Mouse (Mus musculus) intestine, embryonic 14.5 days (tissue): ENCODE data around the gene Scd4. TPM values are rescaled to one million over a fixed set of nuclear protein-coding genes. Genes with fewer than 3 reads are reported as not detected.
"Not testable (repeated sequence)": the region's sequence is repeated elsewhere in the genome, so short reads cannot be mapped to it uniquely, and the experiment has no call there.

Experiments
- ATAC-seq: fragments of 200-750 bp; cut with Nextera tagmentation; replicated peaks from 2 replicates; pipeline ENCODE4 v1.8.0; 2017; ENCODE audit warnings: low read depth, moderate number of reproducible peaks, moderate TSS enrichment, moderate library complexity; ENCODE audit not compliant: low FRiP score, low TSS enrichment
- DNase-seq: peaks from one replicate; pipeline ENCODE4 v3.0.0-alpha.2; 2018; ENCODE audit warnings: low spot score
- H3K27ac ChIP-seq: fragments of 300-500 bp; sonication (generic); 2 replicates; pipeline ENCODE4 v1.5.1; 2014; ENCODE audit warnings: low read depth, mild to moderate bottlenecking, control low read depth
- H3K27me3 ChIP-seq: fragments of 300-500 bp; sonication (generic); replicated peaks from 2 replicates; pipeline ENCODE4 v1.6.1; 2014; ENCODE audit warnings: low read length, control low read depth; ENCODE audit not compliant: control insufficient read depth, insufficient read depth
- H3K36me3 ChIP-seq: fragments of 300-500 bp; sonication (generic); 2 replicates; pipeline ENCODE4 v1.6.1; 2014; ENCODE audit warnings: low read length, control low read depth; ENCODE audit not compliant: control insufficient read depth, insufficient read depth
- H3K4me1 ChIP-seq: fragments of 300-500 bp; sonication (generic); replicated peaks from 2 replicates; pipeline ENCODE4 v1.6.1; 2014; ENCODE audit warnings: low read length, control low read depth, mixed read lengths; ENCODE audit not compliant: control insufficient read depth, insufficient read depth
- H3K4me2 ChIP-seq: fragments of 300-500 bp; sonication (generic); 2 replicates; pipeline ENCODE4 v1.6.1; 2014; ENCODE audit warnings: low read length
- H3K4me3 ChIP-seq: fragments of 300-500 bp; sonication (generic); 2 replicates; pipeline ENCODE4 v1.5.1; 2014; ENCODE audit warnings: low read depth, low read length, control low read depth, mixed read lengths
- H3K9ac ChIP-seq: fragments of 300-500 bp; sonication (generic); 2 replicates; pipeline ENCODE4 v1.6.1; 2014; ENCODE audit warnings: mild to moderate bottlenecking, low read length
- H3K9me3 ChIP-seq: fragments of 300-500 bp; sonication (generic); 2 replicates; pipeline ENCODE4 v1.6.1; 2016; ENCODE audit warnings: low read length, control low read depth; ENCODE audit not compliant: control insufficient read depth
- WGBS: fragments of 180-500 bp; shearing (Covaris S2); extraction: QIAGEN DNeasy Blood & Tissue Kit; methylation state at CpG from one replicate; pipeline ENCODE4 v1.1.7; 2014; 5-methylcytosine and 5-hydroxymethylcytosine counted together
- polyA plus RNA-seq: library from polyadenylated mRNA; unstranded; fragments of >200 nt; fragmentation: Nextera tagmentation; extraction: Ambion mirVana; gene quantifications from 2 replicates; pipeline ENCODE4 v1.2.1, GENCODE M21; 2014

Scd4 gene
- polyA plus RNA-seq, 1 experiment from 2014 or later: 0.08 TPM

GRCm38 (mm10) chr19:44304851-44305510, 27.9 kb upstream of the Scd4 start:
- H3K9ac ChIP-seq: no peak overlapping the region
- no peak for ATAC-seq
- no peaks in the 10 kb centered on the region for H3K27me3 ChIP-seq
- no peaks in the 10 kb centered on the region for H3K9me3 ChIP-seq
- no peak overlapping the region for H3K27ac ChIP-seq
- peaks cover 23% of the 10 kb centered on the region; the same call in 1 of the 2 replicates for H3K4me1 ChIP-seq
- WGBS: 88% methylated on average over 16 of the region's 16 CpGs
- no peak overlapping the region for H3K4me3 ChIP-seq
- H3K4me2 ChIP-seq: no peak overlapping the region
- DNase-seq: peak; percentile 50
- H3K36me3 ChIP-seq: peaks cover 91% of the 10 kb centered on the region

- H3K9me3 ChIP-seq: no peaks in the 10 kb centered on the region
- no peak overlapping the region for H3K4me3 ChIP-seq
- H3K4me2 ChIP-seq: no peak overlapping the region
- H3K9ac ChIP-seq: no peak overlapping the region
- ATAC-seq (no peak), DNase-seq (peak; percentile 45)
- no peak overlapping the region for H3K27ac ChIP-seq
- no peaks in the 10 kb centered on the region for H3K27me3 ChIP-seq
- WGBS: 89% methylated on average over 15 of the region's 15 CpGs
- peaks cover 84% of the 10 kb centered on the region for H3K36me3 ChIP-seq
- H3K4me1 ChIP-seq: peaks cover 15% of the 10 kb centered on the region; the same call in 1 of the 2 replicates
Observed at GRCm38 (mm10) chr19:44305701-44306100, 27.2 kb upstream of the Scd4 start.

- peaks cover 11% of the 10 kb centered on the region; the same call in 1 of the 2 replicates for H3K4me1 ChIP-seq
- H3K36me3 ChIP-seq: peaks cover 79% of the 10 kb centered on the region
- no peaks in the 10 kb centered on the region for H3K9me3 ChIP-seq
- H3K4me3 ChIP-seq: no peak overlapping the region
- H3K27me3 ChIP-seq: no peaks in the 10 kb centered on the region
- DNase-seq (peak; percentile 51), ATAC-seq (no peak)
- no peak overlapping the region for H3K9ac ChIP-seq
- no peak overlapping the region for H3K4me2 ChIP-seq
- H3K27ac ChIP-seq: no peak overlapping the region
- 84% methylated on average over 7 of the region's 7 CpGs for WGBS
Observed at GRCm38 (mm10) chr19:44306171-44306570, 26.7 kb upstream of the Scd4 start.

- no peak overlapping the region for H3K9ac ChIP-seq
- no peak for ATAC-seq
- no peaks in the 10 kb centered on the region for H3K9me3 ChIP-seq
- 77% methylated on average over 9 of the region's 9 CpGs for whole genome bisulfite sequencing
- peaks cover 68% of the 10 kb centered on the region for H3K36me3 ChIP-seq
- H3K27ac ChIP-seq: 0 out of 2 replicates have a peak overlapping the region, but pooled peaks have one; percentile 4
- 0 out of 2 replicates have a peak, but pooled peaks cover 7% of the 10 kb centered on the region for H3K4me1 ChIP-seq
- H3K4me3 ChIP-seq: no peak overlapping the region
- H3K4me2 ChIP-seq: no peak overlapping the region
- peak; percentile 51 for DNase-seq
- H3K27me3 ChIP-seq: no peaks in the 10 kb centered on the region
Observed at GRCm38 (mm10) chr19:44307101-44307914, 25.6 kb upstream of the Scd4 start.

DNA sequence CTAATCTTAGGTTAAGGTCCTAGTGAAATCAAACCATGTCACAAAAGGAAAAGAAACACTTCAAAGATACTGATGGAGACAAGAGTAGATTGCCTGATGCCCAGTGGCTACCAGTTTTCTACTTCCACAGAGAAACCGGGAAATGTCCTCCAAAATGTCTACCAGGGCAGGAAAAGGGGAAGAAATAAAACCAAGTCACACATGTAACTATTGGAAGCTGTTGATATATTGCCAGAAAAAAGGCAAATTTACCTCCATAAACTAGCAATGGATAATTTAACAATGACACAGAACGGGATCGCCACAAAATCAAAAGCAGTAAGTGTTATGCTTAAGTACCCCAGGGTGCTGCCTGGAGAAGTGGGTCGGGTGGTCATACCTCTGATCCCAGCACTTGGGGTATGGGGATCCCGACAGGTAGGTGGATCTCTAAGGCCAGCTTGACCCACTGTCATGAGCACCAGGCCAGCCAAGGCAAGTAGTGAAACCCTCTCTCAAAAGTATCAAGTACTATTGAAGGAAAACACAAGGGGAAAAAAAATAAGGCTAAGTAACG, 24.9 kb upstream of the Scd4 start:
- Histone ChIP-seq H3K36me3 (peaks cover 61% of the 10 kb centered on the region), H3K27ac (no peak overlapping the region), H3K4me1 (0 out of 2 replicates have a peak, but pooled peaks cover 3% of the 10 kb centered on the region), H3K4me3 (no peak overlapping the region), H3K4me2 (no peak overlapping the region), H3K27me3 (no peaks in the 10 kb centered on the region), H3K9ac (no peak overlapping the region), H3K9me3 (no peaks in the 10 kb centered on the region)
- ATAC-seq (no peak), DNase-seq (peak; percentile 47)
- WGBS: 79% methylated on average over 6 of the region's 6 CpGs

DNA sequence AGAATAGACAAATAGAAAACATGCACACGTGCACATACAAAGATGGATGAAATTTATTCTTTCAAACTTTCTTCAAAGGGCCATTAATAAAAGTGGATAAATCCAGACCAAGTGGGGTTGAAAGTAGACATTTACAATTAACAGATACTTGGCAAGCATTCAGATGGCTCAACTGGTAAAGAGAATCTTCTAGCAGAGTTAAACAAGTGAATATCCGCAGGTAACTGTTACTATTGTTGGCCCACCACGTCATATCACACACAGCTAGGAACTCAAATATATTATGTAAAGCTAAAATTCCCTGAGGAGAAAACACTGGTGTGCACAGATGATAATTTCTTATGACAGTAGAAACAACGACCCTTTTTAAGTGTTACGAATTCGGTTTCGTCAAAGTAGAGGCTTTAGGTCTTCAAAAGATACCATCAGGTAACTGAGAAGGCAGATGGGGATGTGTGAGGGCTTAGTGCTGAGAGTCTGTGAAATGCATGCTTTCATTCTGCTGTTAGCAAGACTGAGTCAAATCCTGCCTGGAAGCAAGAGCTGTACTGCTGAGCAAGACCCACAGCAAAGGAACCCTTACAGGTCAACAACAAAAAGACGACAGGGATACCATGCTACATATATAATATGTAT, 24.2 kb upstream of the Scd4 start:
- Histone ChIP-seq H3K4me3 (no peak overlapping the region), H3K36me3 (peaks cover 53% of the 10 kb centered on the region), H3K4me2 (no peak overlapping the region), H3K27me3 (no peaks in the 10 kb centered on the region), H3K9me3 (no peaks in the 10 kb centered on the region), H3K4me1 (peaks cover under 1% of the 10 kb centered on the region; the same call in 1 of the 2 replicates), H3K9ac (no peak overlapping the region), H3K27ac (no peak overlapping the region)
- 79% methylated on average over 8 of the region's 8 CpGs for WGBS
- ATAC-seq (no peak), DNase-seq (peak; percentile 49)

DNA sequence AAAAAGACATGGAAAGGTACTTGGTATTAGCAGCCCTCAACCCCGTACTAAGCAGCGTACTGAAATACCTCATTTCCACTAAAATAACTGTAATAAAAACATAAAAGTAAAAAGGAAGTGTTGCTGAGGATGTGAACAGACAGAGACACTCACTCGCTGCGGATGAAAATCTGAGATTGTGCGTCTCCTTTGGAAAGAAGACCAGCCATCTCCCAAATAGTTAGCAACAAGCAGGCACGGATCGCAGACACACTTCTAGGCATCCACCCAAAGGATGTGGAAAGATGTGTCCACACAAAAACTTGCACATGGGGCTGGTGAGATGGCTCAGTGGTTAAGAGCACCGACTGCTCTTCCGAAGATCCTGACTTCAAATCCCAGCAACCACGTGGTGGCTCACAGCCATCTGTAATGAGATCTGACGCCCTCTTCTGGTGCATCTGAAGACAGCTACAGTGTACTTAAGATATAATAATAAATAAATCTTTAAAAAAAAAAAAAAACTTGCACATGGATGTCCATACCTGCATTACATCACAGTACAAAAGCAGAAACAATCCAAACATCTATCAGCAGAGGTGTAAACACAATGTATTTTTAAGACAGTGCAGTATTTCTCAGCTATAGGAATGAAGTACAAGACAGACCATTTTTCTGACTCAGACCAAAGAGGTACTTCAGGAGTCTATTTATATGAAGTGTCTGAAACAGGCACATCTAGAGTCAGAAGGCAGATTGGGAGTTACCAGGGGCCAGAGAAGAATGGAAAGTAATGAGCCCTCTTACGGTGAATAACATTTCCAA, 23.3 kb upstream of the Scd4 start:
- DNase-seq (peak; percentile 50), ATAC-seq (no peak)
- Histone ChIP-seq H3K4me3 (no peak overlapping the region), H3K9me3 (no peaks in the 10 kb centered on the region), H3K27me3 (no peaks in the 10 kb centered on the region), H3K36me3 (peaks cover 45% of the 10 kb centered on the region), H3K9ac (no peak overlapping the region), H3K4me2 (no peak overlapping the region), H3K27ac (no peak overlapping the region), H3K4me1 (peaks cover 7% of the 10 kb centered on the region)
- 82% methylated on average over 12 of the region's 12 CpGs for WGBS

- H3K9me3 ChIP-seq, H3K9ac ChIP-seq, H3K4me2 ChIP-seq, DNase-seq, H3K27me3 ChIP-seq, H3K4me1 ChIP-seq, H3K27ac ChIP-seq, H3K4me3 ChIP-seq, ATAC-seq: not testable (repeated sequence)
- peaks cover 39% of the 10 kb centered on the region for H3K36me3 ChIP-seq
- WGBS: 100% methylated on average over 1 of the region's 1 CpGs
Observed at GRCm38 (mm10) chr19:44310155-44310575, 22.7 kb upstream of the Scd4 start.
